Mouse (Mus musculus) ES-CJ7 (cell line): ENCODE measurements around the gene Lmbr1.

Source experiments
- DNase-seq: peaks from one replicate; pipeline ENCODE4 v3.0.0; 2011; ENCODE audit warnings: low read depth, low spot score

The Lmbr1 gene

GRCm38 (mm10) chr5:29253876-29254275 lies 124.3 kb downstream of the Lmbr1 start:
- DNase-seq, result peak; percentile 45

GRCm38 (mm10) chr5:29251496-29251873 lies 126.7 kb downstream of the Lmbr1 start:
- no peak for DNase-seq

GRCm38 (mm10) chr5:29250795-29251495 lies 127.2 kb downstream of the Lmbr1 start:
- no peak for DNase-seq

GRCm38 (mm10) chr5:29244769-29245168 lies 133.4 kb downstream of the Lmbr1 start:
- DNase-seq, result no peak

- no peak for DNase-seq
Observed at GRCm38 (mm10) chr5:29238379-29238778, 139.8 kb downstream of the Lmbr1 start.

- DNase-seq, result no peak
Observed at GRCm38 (mm10) chr5:29230481-29230880, 147.7 kb downstream of the Lmbr1 start.

- no peak for DNase-seq
Observed at GRCm38 (mm10) chr5:29224089-29224488, 154.1 kb downstream of the Lmbr1 start.

GRCm38 (mm10) chr5:29217997-29218396 lies 160.2 kb downstream of the Lmbr1 start:
- DNase-seq, result no peak

- no peak for DNase-seq
Observed at GRCm38 (mm10) chr5:29211980-29212555, 166.1 kb downstream of the Lmbr1 start.

- DNase-seq, result no peak
Observed at GRCm38 (mm10) chr5:29205690-29206089, 172.5 kb downstream of the Lmbr1 start.

GRCm38 (mm10) chr5:29199868-29200267 lies 178.3 kb downstream of the Lmbr1 start:
- no peak for DNase-seq

- DNase-seq, result peak; percentile 79
Observed at GRCm38 (mm10) chr5:29198960-29199488, 179.2 kb downstream of the Lmbr1 start.

GRCm38 (mm10) chr5:29197187-29197586 lies 181.0 kb downstream of the Lmbr1 start:
- DNase-seq, result no peak

- DNase-seq, result no peak
Observed at GRCm38 (mm10) chr5:29196264-29196658, 181.9 kb downstream of the Lmbr1 start.

GRCm38 (mm10) chr5:29195570-29196263 lies 182.5 kb downstream of the Lmbr1 start, which contains the start of gene Rnf32:
Gene Rnf32, plus strand, starts transcription at chr5:29195992.
- peak; percentile 96 for DNase-seq

- no peak for DNase-seq
Observed at GRCm38 (mm10) chr5:29195231-29195569, 183.0 kb downstream of the Lmbr1 start.

GRCm38 (mm10) chr5:29186798-29187197 lies 191.4 kb downstream of the Lmbr1 start:
- DNase-seq, result no peak
